12 mouse cellular contexts compared by ENCODE assay signal in the genomic region with DNA sequence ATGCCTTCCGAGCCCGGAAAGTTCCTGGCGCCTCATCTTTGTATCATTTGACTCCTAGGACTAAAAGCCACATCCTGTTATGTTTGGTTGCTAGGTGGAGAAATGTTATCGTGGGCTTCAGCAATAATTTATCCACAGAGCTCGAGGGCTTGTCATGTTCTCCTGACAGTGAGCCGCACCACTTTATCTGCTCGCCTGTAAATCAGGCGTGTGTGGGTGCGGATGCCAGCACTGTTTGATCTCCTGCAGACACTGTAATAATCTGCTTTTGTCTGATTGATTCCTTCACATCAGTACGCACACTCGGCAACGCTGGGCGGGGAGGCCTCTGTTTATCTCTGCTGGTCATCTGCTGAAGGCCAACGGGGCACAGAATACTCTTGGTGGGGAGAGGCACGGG.
DNase-seq lines count a peak whose midpoint lies in the region; ATAC-seq lines count a peak whose summit lies in the region.
"Had no signal": no experiment of that assay in that cellular context is flagged by ENCODE, and none has a peak within 500 bp of the region (broad histone marks: within the 10 kb centered on the region; RNA-seq: fewer than 3 reads in every experiment).

No protein-coding gene starts in this region.

- WGBS in midbrain, embryonic 14.5 days = 49% methylated on average over 15 of the region's 15 CpGs

- no peaks in the 10 kb centered on the region for H3K9me3 ChIP-seq in midbrain, embryonic 14.5 days (ENCODE audit: control insufficient read depth, low read length)
- H3K9me3 ChIP-seq: forebrain, embryonic 12.5 days; limb, embryonic 13.5 days; midbrain, embryonic 12.5 days had no signal

- DNase-seq in adrenal gland, postnatal 14 days = peak; percentile 45
- no peak for DNase-seq in adrenal gland, adult 18-20 months (ENCODE audit: low spot score in 2 of 2)
- DNase-seq in kidney, adult 8-10 months = peak; percentile 5 to 11
- no peak for DNase-seq in kidney, adult 18-20 months
- peak; percentile 46 for DNase-seq in embryo, embryonic 11 days
- peak; percentile 59 for DNase-seq in midbrain, embryonic 14.5 days
- DNase-seq in gastrocnemius, postnatal 36 days = no peak
- DNase-seq in thymus, postnatal 10 days (ENCODE audit: low spot score in 2 of 2) = no peak

- no peak overlapping the region for H3K4me2 ChIP-seq in midbrain, embryonic 14.5 days (ENCODE audit: low read length)
- H3K4me2 ChIP-seq: forebrain, embryonic 12.5 days; midbrain, embryonic 12.5 days had no signal

- intact Hi-C loops in gastrocnemius, postnatal 36 days (cut with DNase I) = no loop called here

- no peak overlapping the region for H3K9ac ChIP-seq in midbrain, embryonic 14.5 days (replicated peaks; ENCODE audit: low read length)
- H3K9ac ChIP-seq: forebrain, embryonic 12.5 days; limb, embryonic 13.5 days; midbrain, embryonic 12.5 days had no signal

- no peak; the same call in 1 of the 2 replicates for ATAC-seq in midbrain, embryonic 14.5 days (ENCODE audit: low FRiP score, low TSS enrichment)
- ATAC-seq: Patski had no signal

- no peak overlapping the region for H3K4me3 ChIP-seq in midbrain, embryonic 14.5 days (replicated peaks; ENCODE audit: low read depth, low read length)
- H3K4me3 ChIP-seq: forebrain, embryonic 12.5 days; limb, embryonic 13.5 days; midbrain, embryonic 12.5 days had no signal

- H3K36me3 ChIP-seq in midbrain, embryonic 14.5 days (ENCODE audit: control insufficient read depth, insufficient read depth, low read length) = no peaks in the 10 kb centered on the region
- H3K36me3 ChIP-seq: forebrain, embryonic 12.5 days; limb, embryonic 13.5 days; midbrain, embryonic 12.5 days had no signal

- H3K4me1 ChIP-seq in midbrain, embryonic 14.5 days (ENCODE audit: control insufficient read depth, insufficient read depth, low read length) = peaks cover 9% of the 10 kb centered on the region

- peak overlapping the region; percentile 52; the same call in 1 of the 2 replicates for H3K27ac ChIP-seq in midbrain, embryonic 14.5 days (replicated peaks; ENCODE audit: low read depth, low read length)
- H3K27ac ChIP-seq: forebrain, embryonic 12.5 days; limb, embryonic 13.5 days had no signal

- no peaks in the 10 kb centered on the region for H3K27me3 ChIP-seq in midbrain, embryonic 14.5 days (ENCODE audit: control insufficient read depth, insufficient read depth, low read length)
- H3K27me3 ChIP-seq: forebrain, embryonic 12.5 days; midbrain, embryonic 12.5 days; Patski had no signal

Comparison
In these comparisons a context has a peak if more than half of its experiments do, and no peak if none do; other contexts are left out.
1. DNase-seq: peak in adrenal gland, postnatal 14 days (single experiment), kidney, adult 8-10 months (2 of 2), embryo, embryonic 11 days (single experiment) and midbrain, embryonic 14.5 days (single experiment); none in adrenal gland, adult 18-20 months (0 of 2), kidney, adult 18-20 months (single experiment), gastrocnemius, postnatal 36 days (0 of 2) and thymus, postnatal 10 days (0 of 2).